Mouse (Mus musculus) liver, postnatal 0 days (tissue): ENCODE data around the gene Hdgfl3. TPM values are rescaled to one million over a fixed set of nuclear protein-coding genes. Genes with fewer than 3 reads are reported as not detected.
"Not testable (repeated sequence)": the region's sequence is repeated elsewhere in the genome, so short reads cannot be mapped to it uniquely, and the experiment has no call there.

ENCODE experiments used
- ATAC-seq: fragments of 200-750 bp; cut with Nextera tagmentation; 2 replicates; pipeline ENCODE4 v1.8.0; 2017; ENCODE audit warnings: mild to moderate bottlenecking, moderate library complexity
- DNase-seq: peaks from one replicate; pipeline ENCODE4 v3.0.0-alpha.2; 2016
- H3K27ac ChIP-seq: fragments of 300-500 bp; sonication (generic); 2 replicates; pipeline ENCODE4 v1.5.1; 2014; ENCODE audit warnings: antibody characterized with exemption, moderate library complexity, mild to moderate bottlenecking, low read depth
- H3K27me3 ChIP-seq: fragments of 300-500 bp; sonication (generic); 2 replicates; pipeline ENCODE4 v1.6.1; 2014; ENCODE audit warnings: low read length, control low read depth, mixed read lengths; ENCODE audit not compliant: insufficient read depth
- H3K36me3 ChIP-seq: fragments of 300-500 bp; sonication (generic); replicated peaks from 2 replicates; pipeline ENCODE4 v1.6.1; 2014; ENCODE audit warnings: mild to moderate bottlenecking, control low read depth, low read length, moderate library complexity, mixed read lengths; ENCODE audit not compliant: insufficient read depth
- H3K4me1 ChIP-seq: fragments of 300-500 bp; sonication (generic); 2 replicates; pipeline ENCODE4 v1.6.1; 2014; ENCODE audit warnings: antibody characterized with exemption, mild to moderate bottlenecking, control low read depth; ENCODE audit not compliant: insufficient read depth
- H3K4me2 ChIP-seq: fragments of 300-500 bp; sonication (generic); 2 replicates; pipeline ENCODE4 v1.6.1; 2014; ENCODE audit warnings: low read depth, mild to moderate bottlenecking, low read length, moderate library complexity, mixed read lengths
- H3K4me3 ChIP-seq: fragments of 300-500 bp; sonication (generic); 2 replicates; pipeline ENCODE4 v1.5.1; 2014; ENCODE audit warnings: low read depth, low read length
- H3K9ac ChIP-seq: fragments of 300-500 bp; sonication (generic); replicated peaks from 2 replicates; pipeline ENCODE4 v1.6.1; 2014; ENCODE audit warnings: mild to moderate bottlenecking, moderate library complexity
- H3K9me3 ChIP-seq: fragments of 300-500 bp; sonication (generic); 2 replicates; pipeline ENCODE4 v1.6.1; 2016; ENCODE audit warnings: mild to moderate bottlenecking, control low read depth, low read length, mixed read lengths
- CTCF ChIP-seq: sonication (generic); IDR thresholded peaks from 2 replicates; pipeline ENCODE4 v1.5.1; 2016; ENCODE audit warnings: antibody characterized with exemption, low read depth
- EP300 ChIP-seq: IDR thresholded peaks from 2 replicates; pipeline ENCODE4 v1.6.1; 2016; ENCODE audit warnings: antibody characterized with exemption, low read depth, mild to moderate bottlenecking
- WGBS: fragments of 180-500 bp; shearing (Covaris S2); extraction: QIAGEN DNeasy Blood & Tissue Kit; methylation state at CpG from one replicate; pipeline ENCODE4 v1.1.7; 2014; ENCODE audit not compliant: insufficient replicate concordance; 5-methylcytosine and 5-hydroxymethylcytosine counted together
- polyA plus RNA-seq: library from polyadenylated mRNA; unstranded; fragments of >200 nt; fragmentation: Nextera tagmentation; extraction: Ambion mirVana; gene quantifications from 2 replicates; pipeline ENCODE4 v1.2.1, GENCODE M21; 2015

Gene Hdgfl3
- polyA plus RNA-seq, 1 experiment from 2014 or later = 0.59 TPM

GRCm38 (mm10) chr7:81841439-81841838 is 92.8 kb downstream of the Hdgfl3 start:
- Histone ChIP-seq H3K9me3 (no peaks in the 10 kb centered on the region), H3K4me3 (no peak overlapping the region), H3K4me1 (no peaks in the 10 kb centered on the region), H3K4me2 (no peak overlapping the region), H3K36me3 (no peaks in the 10 kb centered on the region), H3K27me3 (peaks cover 6% of the 10 kb centered on the region; the same call in 1 of the 2 replicates), H3K27ac (no peak overlapping the region), H3K9ac (no peak overlapping the region)
- TF ChIP-seq CTCF = no peak
- whole genome bisulfite sequencing = 81% methylated on average over 6 of the region's 6 CpGs
- no peak for DNase-seq
- ATAC-seq = no peak

GRCm38 (mm10) chr7:81840661-81841181 is 93.6 kb downstream of the Hdgfl3 start:
- 68% methylated on average over 7 of the region's 7 CpGs for WGBS
- no peak for DNase-seq
- no peaks in the 10 kb centered on the region for H3K4me1 ChIP-seq
- no peaks in the 10 kb centered on the region for H3K36me3 ChIP-seq
- H3K4me2 ChIP-seq = no peak overlapping the region
- H3K4me3 ChIP-seq = no peak overlapping the region
- no peak for ATAC-seq
- TF ChIP-seq CTCF = no peak
- TF ChIP-seq EP300 = no peak
- 0 out of 2 replicates have a peak, but pooled peaks cover 4% of the 10 kb centered on the region for H3K27me3 ChIP-seq
- no peaks in the 10 kb centered on the region for H3K9me3 ChIP-seq
- no peak overlapping the region for H3K27ac ChIP-seq
- H3K9ac ChIP-seq = no peak overlapping the region

- Histone ChIP-seq H3K36me3 (no peaks in the 10 kb centered on the region), H3K27me3 (0 out of 2 replicates have a peak, but pooled peaks cover 4% of the 10 kb centered on the region), H3K4me2 (no peak overlapping the region), H3K4me1 (no peaks in the 10 kb centered on the region), H3K9ac (no peak overlapping the region), H3K4me3 (no peak overlapping the region), H3K9me3 (no peaks in the 10 kb centered on the region), H3K27ac (no peak overlapping the region)
- WGBS = 58% methylated on average over 6 of the region's 6 CpGs
- no peak for TF ChIP-seq EP300
- no peak for TF ChIP-seq CTCF
- ATAC-seq (no peak), DNase-seq (no peak)
Observed at GRCm38 (mm10) chr7:81839746-81840145, 94.5 kb downstream of the Hdgfl3 start.

GRCm38 (mm10) chr7:81837771-81838170 is 96.5 kb downstream of the Hdgfl3 start:
- DNase-seq, H3K27ac ChIP-seq, H3K4me3 ChIP-seq, H3K36me3 ChIP-seq, H3K9me3 ChIP-seq, H3K27me3 ChIP-seq, H3K4me2 ChIP-seq, ATAC-seq, H3K4me1 ChIP-seq, H3K9ac ChIP-seq: not testable (repeated sequence)
- WGBS = 74% methylated on average over 5 of the region's 5 CpGs

DNA sequence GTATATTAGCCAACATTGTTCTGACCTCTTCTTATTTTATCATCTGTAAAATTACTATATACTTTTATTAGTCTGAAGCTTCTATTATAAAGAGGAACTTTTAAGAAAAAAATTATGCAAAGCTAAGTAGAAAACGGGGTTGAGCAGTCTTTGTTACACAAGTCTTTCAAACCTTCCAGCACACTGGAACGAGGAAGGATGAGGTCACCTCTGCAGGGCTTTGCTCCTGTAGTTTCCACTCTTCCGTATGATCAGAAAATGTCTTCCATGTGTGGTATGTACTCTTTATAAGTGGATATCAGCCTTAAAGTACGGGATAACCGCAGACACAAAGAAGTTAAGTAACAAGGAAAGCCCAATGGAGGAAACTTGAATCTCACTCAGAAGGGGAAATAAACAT is 98.8 kb downstream of the Hdgfl3 start:
- no peaks in the 10 kb centered on the region for H3K4me1 ChIP-seq
- 74% methylated on average over 5 of the region's 5 CpGs for WGBS
- no peak overlapping the region for H3K27ac ChIP-seq
- ATAC-seq (no peak), DNase-seq (no peak)
- H3K9me3 ChIP-seq = no peaks in the 10 kb centered on the region
- H3K9ac ChIP-seq = no peak overlapping the region
- no peaks in the 10 kb centered on the region for H3K27me3 ChIP-seq
- no peak overlapping the region for H3K4me3 ChIP-seq
- H3K36me3 ChIP-seq = no peaks in the 10 kb centered on the region
- no peak overlapping the region for H3K4me2 ChIP-seq
- TF ChIP-seq EP300 = no peak
- no peak for TF ChIP-seq CTCF

DNA sequence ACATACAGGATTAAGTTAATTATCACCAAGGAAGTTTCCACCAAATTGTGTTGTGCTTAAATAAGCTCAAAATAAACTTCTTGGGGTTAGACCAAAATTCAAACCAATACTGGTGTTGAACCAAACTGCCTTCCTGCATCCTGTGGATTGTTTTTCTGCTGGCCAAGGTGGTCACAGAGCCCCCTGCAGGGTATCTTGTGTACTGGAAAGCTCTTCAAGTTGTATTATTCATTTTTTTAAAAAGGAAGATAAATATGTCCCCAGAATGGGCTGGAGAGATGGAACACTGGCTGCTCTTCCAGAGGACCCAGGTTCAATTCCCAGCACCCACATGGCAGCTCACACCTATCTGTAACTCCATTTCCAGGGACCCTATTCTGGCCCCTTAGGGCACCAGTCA is 99.4 kb downstream of the Hdgfl3 start:
- ATAC-seq (no peak), DNase-seq (no peak)
- Histone ChIP-seq H3K9ac (no peak overlapping the region), H3K36me3 (no peaks in the 10 kb centered on the region), H3K27me3 (no peaks in the 10 kb centered on the region), H3K27ac (no peak overlapping the region), H3K4me3 (no peak overlapping the region), H3K4me2 (no peak overlapping the region), H3K9me3 (no peaks in the 10 kb centered on the region), H3K4me1 (no peaks in the 10 kb centered on the region; the same call in 1 of the 2 replicates)
- no peak for TF ChIP-seq EP300
- TF ChIP-seq CTCF = peak; percentile 36

Other genes with a start within 250 kb of the Hdgfl3 start
- 8.6 and 9.1 TPM in 2 replicates for gene Homer2, start 226.9 kb downstream of the Hdgfl3 start, polyA plus RNA-seq
- gene Ramac, start 171.5 kb downstream of the Hdgfl3 start, polyA plus RNA-seq = 72.1 and 78.7 TPM in 2 replicates
- gene 3110040N11Rik, start 145.0 kb downstream of the Hdgfl3 start, polyA plus RNA-seq = 21.8 and 24.3 TPM in 2 replicates
- 16.6 and 20.8 TPM in 2 replicates for gene Btbd1, start 105.0 kb downstream of the Hdgfl3 start, polyA plus RNA-seq
- gene Gm10160, start 78.7 kb downstream of the Hdgfl3 start, polyA plus RNA-seq = not detected in 2 replicates
- gene Tm6sf1, start 75.5 kb downstream of the Hdgfl3 start, polyA plus RNA-seq = 8.7 and 9.0 TPM in 2 replicates
- gene Bnc1, start 57.8 kb upstream of the Hdgfl3 start, polyA plus RNA-seq = 0.26 and 0.38 TPM in 2 replicates
- gene Sh3gl3, start 239.4 kb upstream of the Hdgfl3 start, polyA plus RNA-seq = 0.09 and 0.15 TPM in 2 replicates